Mouse (Mus musculus) induced T-regulatory cell, adult 2 months (primary cell): ENCODE measurements around the gene 4930590J08Rik.
A peak's percentile ranks its signal among the peaks of the same experiment; 100 is the strongest.

Experiments
- DNase-seq: peaks from one replicate; pipeline ENCODE4 v3.0.0-alpha.2; 2012; ENCODE audit warnings: low read depth

Gene 4930590J08Rik

DNA sequence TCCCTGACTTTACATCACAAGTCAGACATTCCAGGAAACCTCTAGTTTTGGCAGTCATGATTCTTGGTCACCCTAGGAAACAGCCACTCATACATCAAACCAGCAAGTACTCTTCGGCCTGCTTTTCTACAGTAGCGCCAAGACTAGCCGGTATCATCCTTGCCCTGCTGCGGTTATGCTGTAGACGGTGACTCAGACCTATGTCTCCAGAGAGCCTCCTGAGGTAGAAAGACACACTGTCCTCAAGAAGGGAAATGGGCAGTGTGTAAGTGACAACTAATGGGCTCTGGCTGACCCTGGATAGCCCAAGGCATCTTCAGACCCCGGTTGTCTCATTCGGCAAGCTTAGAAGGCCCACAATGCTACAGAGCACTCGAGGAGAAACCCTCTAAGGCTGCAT, 62.5 kb downstream of the 4930590J08Rik start:
- no peak for DNase-seq

DNA sequence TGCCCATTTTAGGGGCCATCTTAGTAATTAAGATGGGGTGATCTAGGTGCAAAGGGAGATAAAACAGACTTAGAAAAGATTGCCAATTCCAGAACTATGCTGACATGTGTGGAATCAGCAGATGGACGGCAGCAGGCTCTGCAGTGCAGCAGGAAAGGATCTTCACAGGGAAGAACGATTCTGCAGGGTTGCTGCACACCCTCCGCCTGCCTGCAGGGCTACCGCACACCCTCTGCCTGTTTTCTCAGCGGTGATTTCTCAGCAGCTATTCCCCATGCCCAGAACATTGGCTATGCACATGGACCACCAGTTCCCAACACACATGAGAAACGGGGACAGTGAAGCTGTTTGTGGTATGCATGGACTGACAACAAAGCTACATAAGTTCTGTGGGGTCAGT, 63.4 kb downstream of the 4930590J08Rik start:
- DNase-seq = no peak

DNA sequence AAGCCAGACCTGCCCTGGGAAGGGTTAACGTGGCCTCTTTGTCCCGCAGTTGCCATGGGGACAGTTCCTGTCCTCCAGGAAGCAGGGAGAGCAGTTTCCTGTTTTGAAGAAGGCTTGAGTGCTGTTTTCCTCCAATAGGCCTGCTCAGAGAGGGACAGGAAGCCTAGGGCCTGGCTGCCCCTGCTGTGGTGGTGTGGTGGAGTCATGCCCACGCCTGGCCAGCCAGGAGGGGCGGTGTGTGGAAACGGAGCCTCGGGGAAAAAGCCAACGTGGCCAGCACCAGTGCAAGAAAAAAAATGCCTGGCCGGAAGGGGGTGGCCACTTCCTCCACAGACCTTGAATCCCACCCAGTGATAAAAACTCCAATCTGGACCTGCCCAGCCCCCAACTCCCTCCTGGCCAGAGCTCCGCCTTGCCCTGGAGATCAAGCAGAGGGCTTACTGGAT, 69.6 kb downstream of the 4930590J08Rik start:
- peak; percentile 25 for DNase-seq

DNA sequence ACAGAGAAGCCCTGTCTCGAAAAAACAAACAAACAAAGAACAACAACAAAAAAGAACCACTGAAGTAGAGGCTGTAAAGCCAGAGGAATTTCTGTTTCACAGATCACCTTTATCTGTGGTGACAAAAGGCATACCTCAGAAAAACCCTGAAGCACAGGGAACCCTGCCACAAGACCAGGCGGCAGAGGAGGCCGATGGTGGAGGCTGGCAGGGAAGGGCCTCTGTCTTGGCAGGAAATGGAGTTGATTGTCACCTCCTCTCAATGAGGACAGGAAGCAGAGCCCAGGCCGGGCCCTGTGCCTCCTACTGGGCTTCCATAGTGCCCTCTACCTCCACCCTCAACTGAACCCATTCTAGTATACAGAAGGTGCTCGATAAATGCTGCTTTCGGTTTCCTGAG, 71.4 kb downstream of the 4930590J08Rik start:
- no peak for DNase-seq

DNA sequence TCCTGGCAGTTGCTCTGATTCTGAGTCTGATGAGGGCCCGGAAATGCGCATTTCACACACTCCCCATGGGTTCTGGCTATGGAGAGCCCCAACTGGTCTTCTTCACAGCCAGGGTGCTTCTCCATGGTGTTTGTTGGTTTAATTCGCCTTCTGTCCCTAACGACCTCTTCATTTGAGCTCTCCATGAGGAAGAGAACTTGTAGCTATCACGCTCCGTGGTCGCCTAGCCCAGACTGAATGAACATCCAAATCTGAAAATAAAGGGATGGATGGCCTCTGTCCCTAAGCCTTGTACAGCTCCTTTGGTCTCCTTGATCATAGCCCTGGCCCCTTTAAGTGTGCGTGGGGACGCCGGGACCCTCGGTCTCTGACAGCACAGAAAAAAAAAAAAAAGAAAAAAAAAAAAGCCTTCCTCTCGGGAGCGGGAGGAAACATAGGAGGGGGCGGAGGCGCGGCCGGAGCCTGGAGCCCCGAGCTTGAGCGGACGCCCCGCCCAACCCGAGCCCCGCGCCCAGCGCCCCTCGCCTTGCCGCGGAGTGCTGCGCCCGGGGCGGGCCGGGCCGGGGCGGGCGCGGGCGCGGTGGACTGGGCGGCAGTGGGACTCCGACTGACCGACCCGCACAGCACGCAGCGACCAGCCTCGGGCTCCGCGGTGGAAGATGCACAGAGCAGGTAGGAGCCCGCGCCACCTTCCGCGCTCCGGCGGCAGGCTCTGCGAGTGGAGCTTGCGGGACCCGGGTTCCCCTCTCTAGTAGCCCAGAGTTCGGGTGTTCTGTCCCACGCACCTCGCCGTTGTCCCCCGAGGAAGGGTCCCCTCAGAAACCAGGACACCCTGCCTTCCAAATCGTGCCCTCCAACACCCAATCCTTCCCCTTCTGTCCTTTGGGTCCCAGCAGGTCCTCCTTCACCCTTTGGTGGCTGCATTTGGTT, 76.0 kb downstream of the 4930590J08Rik start, which contains the start of gene Fgd5:
Gene Fgd5 (plus strand): TSS at position 508 of the 930 bp plus-strand sequence.
- no peak for DNase-seq

DNA sequence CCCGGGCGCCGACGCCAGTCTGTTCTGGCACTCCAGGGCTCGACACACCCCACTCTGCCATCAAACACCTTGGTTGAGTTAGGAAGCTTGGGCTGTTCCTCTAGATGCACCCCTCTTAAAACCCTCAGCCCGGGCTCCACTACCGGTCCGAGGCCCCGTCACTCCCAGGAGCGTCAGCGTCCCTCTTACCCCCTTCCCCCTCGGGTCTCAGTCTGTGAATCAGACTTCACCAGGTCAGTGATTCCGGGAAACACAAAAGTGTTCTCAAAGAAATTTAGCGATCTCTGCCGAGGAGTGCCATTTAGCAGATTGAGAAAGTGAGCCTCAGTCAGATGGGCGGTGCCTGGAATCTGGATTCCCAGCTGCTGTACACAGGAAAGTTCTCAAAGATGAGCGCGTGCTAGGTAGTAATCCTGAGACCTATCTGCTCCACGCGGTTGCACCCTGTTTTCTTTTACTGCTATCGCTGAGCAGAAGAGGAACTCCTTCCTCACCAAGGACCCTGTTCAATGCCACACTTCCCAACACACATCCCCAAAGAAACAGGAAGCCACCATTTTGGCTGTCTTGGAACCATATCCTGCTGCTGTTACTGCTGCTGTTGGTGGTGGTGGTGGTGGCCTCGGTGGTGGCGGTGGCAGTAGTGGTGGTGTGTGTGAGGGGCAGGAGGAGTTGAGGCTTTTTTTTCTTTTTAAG, 76.8 kb downstream of the 4930590J08Rik start:
- DNase-seq = no peak

DNA sequence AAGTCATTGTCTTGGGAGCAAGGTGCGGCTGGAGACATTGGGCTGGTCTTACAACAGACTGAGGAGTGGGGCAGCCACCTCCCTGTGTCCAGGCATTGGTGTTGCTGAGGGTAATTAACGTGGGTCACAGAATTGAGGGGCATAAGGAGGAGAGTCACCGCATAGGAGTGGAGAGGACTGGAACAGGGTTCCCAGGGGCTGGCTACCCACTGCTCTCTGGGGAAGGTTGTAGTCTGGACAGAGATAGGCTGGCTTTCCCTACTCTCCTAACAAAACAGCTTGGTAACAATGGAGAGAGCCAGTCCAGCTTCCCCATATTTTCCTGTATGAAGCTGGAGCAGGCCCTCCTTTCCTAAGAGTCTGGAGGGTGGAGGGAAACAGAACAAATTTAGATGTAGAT, 77.4 kb downstream of the 4930590J08Rik start:
- DNase-seq = no peak

DNA sequence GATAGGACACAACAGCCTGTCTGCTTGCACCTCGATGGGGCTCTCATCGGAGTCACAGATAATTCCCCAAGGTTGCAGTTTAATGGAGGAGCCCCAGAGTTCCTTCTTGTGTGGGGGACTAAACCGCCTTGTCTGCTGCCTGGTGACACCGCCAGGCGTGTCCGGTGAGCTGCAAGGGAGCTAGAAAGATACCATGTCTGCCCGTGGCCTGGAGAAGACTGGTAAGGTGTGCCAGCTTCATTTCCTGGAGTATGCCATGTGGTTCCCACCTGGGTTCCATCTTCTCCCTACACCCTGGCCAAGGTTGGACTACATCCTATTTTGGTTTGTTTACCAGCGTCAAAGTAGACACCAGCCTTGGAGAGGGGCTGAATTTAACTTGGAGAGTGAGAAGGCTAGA, 87.5 kb downstream of the 4930590J08Rik start:
- no peak for DNase-seq

DNA sequence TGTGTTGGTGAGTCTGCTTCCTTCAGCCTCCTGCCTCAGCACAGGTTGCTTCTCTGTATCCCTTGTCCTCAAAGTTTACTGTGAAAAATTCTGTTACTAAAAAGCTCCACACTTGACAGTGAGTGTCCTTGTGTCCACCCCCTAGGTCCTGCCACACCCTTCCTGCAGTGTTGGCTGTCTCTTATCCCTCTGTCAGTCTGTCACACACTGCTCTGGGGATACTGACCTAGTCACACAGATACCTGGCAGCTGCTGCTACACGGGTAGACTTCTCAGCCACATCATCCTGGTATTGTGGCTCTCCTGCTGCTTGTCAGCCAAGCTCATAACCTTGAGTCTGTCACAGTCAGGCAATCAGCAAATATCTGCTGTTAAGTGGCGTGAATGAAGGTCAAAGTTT, 90.2 kb downstream of the 4930590J08Rik start:
- DNase-seq = no peak

DNA sequence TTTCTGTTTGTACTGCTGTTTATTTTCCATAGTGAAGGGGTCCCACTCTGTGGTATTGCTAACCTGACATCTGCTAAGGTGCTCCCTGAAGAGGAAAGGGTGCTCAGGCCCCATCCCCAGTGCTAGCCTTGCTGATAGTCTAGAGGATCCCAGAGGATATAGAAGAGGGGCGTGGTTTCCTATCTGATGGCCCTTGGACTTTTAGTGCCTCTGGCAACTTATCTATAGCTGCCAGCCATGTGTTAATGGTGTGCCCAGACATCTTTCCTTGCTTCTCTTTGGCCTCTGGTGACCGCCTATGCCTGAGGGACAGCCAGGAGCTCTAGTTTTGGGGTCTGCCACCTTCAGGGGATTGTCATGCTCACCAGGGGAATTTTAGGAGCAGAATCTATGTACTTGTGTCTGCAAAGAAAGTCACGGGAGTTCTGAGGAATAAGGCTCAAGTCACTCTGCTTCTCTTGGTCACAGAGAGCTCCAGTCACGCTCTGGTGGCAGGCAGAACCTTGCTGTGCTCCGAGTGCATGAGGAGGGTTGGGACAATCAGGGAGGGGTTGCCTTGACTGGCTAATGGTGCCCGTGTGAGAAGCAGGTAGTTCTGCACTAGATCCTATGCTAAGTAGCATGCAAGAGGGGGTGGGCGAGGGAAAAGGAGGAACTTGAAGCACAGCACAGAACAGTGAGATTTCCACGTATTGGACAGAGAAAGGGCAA, 91.3 kb downstream of the 4930590J08Rik start:
- no peak for DNase-seq

DNA sequence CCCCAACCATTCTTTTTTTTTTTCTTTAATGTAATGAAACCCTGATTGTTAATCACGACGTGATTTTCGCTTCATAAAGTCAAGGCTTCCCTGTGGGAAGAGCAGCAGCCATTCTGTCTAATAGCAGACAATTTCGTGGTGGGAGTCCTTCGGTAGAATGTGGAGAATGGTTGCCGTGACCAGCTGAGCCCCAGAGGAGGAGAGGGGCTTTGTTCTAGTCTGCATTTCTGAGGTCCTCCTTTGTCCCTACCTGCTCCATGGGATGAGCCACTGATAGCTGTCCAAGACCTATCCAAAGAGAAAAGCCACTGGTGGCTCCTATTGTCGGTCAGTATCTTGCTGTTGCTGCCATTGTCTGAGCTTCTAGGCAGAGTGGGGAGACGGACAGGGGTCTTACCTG, 93.5 kb downstream of the 4930590J08Rik start:
- no peak for DNase-seq
